Mouse (Mus musculus) lung, postnatal 36 days (tissue): ENCODE data around the gene Sucnr1.
"Not testable (repeated sequence)": the region's sequence is repeated elsewhere in the genome, so short reads cannot be mapped to it uniquely, and the experiment has no call there.

Source experiments
- DNase-seq: peaks from one replicate; pipeline ENCODE4 v3.0.0; 2022; ENCODE audit warnings: mixed read lengths

The Sucnr1 gene

GRCm38 (mm10) chr3:60081648-60082047 is at the start of gene Sucnr1:
Sucnr1 (plus strand) TSS chr3:60081869.
- no peak for DNase-seq

DNA sequence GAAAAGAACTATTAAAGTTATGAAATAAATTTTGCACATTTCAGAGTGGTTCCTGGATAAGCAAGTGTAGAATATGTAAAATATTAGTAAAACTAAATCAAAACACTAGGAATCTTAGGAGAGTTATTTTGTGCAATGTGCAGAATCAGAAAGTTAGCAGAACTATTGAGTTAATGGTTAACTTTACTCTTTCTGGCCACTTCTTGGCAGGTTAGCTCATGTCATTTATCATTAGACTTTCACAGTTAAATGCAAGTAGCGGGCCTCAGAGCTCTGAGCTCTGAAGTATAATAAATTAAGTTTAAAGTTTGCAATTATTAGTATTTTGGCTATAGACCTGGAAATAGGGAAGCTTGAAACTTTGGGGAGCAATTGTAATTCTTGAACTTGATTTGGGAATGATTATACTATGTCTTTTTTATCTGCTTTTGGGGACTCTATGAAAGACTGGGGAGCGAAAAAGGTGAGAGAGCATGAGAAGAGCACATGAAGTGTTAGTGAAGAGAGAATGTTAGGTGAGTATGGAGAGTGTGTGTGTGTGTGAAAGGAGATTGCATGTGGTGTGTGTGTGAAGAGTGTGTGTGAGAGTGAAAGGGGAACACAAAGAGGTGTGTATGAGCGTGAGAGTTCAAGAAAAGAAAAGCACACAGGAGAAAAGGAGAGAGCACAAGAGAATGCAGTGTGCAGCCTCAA is 35.3 kb upstream of the Sucnr1 start:
- no peak for DNase-seq

DNA sequence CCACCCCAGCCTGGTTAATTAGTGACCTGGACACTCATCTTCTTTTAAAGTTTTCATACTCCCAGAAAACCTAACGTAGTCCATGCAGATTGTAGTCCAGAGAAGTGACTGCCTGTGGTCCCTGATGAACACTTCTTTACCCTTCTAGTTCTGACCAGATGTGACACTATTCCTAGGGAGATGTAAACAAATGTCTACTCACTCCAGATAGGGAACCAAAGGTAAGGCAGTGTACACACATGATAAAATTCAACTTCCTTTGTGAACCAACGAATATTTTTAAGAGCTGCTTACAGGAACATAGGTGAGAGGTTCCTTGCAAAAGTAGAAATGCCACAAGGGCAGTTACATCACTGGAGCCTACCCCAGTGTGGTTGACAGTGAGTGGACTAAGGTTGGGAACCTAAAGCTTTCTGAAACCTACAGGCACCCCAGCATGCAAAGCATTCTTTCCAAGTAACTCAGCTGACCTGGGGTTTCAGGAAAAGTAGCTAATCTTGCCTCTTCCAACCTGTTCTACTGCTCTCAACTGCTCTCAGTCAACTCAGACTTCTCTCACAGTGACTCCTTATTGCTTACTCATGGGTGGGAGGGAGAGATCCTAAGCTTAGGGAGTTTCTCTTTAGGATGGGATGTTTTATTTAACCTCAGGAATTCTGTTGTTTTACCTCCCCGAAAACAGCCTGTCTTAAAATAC is 28.3 kb upstream of the Sucnr1 start:
- DNase-seq = no peak

- DNase-seq = peak; percentile 2
Observed at GRCm38 (mm10) chr3:60053931-60054330, 27.7 kb upstream of the Sucnr1 start.

DNA sequence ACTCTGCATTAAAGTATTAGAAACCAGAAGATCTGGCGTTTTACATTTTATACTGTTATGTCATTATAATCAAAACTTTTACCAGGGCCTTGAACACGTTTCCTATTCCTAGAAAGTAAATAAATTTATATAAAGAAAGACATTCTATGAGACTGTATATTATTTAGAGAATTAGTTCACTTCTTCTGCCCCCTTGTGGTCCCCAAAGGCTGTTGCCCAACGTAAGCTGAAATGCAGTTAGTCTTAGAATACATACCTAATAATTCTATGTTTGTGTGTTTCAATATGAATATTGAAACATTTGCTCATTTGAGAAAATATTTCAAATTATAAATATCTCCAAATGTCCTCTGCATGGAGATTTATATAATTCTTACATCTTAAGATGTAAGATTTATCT is 25.2 kb upstream of the Sucnr1 start:
- DNase-seq = peak; percentile 46

DNA sequence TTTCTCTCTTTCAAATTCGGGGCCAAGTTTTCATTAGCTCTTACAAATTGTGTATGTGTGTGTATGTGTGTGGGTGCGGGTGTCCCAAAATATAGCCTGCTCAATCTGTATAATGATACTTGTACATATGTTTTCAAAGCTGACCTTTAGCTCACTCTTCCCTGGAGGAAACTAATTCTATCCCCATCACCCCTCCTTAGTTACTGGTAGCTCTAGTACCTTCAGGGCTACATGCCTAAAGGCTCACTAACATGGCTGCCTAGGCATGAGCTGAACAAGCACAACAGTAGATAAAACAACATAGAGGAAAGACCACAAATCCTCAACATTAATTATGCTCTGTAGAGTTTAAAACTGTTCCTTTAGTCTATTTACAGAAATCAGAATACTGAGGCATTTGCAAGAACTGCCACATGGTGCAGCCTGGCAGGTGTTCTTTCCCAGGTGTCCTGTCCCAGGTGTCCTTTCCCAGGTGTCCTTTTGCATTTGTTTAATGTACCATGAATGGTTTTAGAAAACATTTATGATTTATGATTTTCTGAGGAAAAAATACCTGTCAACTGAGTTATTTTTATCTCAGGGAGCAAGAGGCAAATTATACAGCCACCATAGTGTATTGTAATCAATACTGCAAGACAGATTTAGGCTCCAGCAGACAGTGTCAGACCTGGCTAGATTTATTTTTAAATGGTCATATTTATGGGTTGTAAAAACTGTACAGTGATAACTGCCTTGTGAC is 24.4 kb upstream of the Sucnr1 start:
- DNase-seq = no peak

GRCm38 (mm10) chr3:60057809-60058082 is 23.9 kb upstream of the Sucnr1 start:
- DNase-seq = no peak

DNA sequence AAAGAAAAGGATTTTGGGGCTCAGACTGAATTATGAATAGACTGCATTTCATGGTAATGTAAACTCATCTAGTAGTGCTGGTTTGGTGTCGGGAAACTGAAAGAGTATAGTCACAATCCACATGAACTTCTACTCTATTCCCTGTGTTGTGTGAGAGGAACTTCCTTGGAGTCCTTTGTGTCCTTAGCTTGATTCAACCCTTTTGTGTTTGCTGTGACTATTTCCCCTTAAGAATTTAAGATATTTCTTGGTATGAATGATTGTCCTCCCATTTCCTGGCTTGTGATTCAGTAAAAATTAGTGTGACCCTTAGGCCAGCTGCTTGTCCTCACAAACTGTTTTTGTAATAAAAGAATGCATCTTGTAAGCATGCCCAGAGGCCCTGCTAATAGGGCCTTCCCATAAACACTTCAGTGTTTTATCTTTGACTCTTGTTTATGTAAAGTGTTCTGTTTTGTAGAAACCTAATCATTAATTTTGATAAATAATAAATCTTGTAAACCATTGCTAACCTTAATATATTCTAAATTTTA is 2.7 kb upstream of the Sucnr1 start:
- peak; percentile 65 for DNase-seq

- DNase-seq = peak; percentile 42
Observed at GRCm38 (mm10) chr3:60080572-60080971, 1.1 kb upstream of the Sucnr1 start.

GRCm38 (mm10) chr3:60082746-60083145 is 1.1 kb downstream of the Sucnr1 start:
- DNase-seq = no peak

GRCm38 (mm10) chr3:60085729-60086128 is 4.1 kb downstream of the Sucnr1 start:
- no peak for DNase-seq

- no peak for DNase-seq
Observed at GRCm38 (mm10) chr3:60091321-60091720, 9.7 kb downstream of the Sucnr1 start.

DNA sequence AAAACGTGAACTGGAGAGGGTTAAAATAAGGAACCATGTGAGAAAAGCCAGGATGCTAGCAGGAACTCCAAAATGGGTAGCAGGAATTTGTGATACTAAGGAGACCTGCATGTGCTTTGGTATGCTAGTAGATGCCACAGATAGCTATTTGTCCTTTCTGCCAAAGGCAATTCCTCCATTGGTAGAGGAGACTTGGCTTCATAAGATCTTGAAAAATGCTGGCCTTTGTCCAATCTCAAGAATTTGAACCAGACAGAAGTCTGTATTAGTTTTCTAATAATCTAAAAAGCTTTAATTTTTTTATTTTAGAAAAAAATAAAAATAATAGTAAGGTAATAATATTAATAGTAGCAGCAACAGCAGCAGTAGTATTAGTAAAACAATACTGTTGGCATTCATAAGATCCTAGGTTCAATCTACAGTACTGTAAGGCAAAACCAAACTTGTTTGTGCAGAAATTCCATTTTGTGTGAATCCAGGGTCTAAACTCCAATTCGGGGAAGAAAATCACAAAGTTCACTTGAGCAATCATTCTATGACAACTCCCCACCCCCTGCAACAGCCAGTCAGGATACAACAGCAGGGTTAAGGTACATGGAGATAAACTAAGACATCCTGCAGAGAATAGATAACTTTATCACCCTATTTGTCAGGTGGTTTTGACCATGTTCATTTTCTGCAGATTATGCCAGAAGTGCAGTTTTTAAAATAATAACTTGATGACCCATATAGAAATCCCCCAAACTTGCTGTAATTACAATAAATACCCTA is 12.9 kb downstream of the Sucnr1 start:
- no peak for DNase-seq

DNA sequence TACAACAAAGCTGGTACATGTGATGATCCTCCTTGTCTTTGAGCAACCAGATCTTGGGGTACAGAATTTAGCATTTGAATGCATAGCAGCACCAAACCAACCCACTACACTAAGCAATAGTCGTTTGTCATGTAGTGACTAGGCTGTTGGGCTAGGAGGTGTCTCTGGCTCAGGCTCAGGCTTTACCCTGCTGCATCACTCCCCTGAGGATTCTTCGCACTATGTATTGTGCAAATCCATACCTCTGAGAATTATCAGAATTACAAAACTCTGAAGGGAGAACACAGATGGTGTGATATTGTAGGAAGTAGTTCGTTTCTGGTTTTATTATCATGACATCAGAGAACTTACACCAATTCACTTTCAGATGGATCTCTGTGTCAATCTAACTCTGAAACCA is 15.3 kb downstream of the Sucnr1 start:
- no peak for DNase-seq

DNA sequence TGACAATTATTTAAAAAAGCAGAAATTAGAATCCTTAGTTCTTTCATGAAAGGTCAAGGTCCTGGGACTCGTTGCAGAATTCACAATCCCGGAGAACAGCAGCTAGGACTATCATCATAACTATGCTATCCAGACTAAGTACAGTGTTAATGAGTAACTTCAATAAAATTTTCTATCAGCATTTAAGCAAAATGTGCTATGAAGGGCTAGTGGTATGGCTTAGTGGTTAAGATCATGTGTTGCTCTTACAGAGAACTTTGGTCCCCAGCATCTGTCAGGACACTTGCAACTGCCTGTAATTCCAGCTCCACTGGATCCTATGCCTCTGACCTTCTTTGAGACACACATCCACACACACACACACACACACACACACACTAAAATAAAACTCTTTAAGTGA is 15.8 kb downstream of the Sucnr1 start:
- no peak for DNase-seq

DNA sequence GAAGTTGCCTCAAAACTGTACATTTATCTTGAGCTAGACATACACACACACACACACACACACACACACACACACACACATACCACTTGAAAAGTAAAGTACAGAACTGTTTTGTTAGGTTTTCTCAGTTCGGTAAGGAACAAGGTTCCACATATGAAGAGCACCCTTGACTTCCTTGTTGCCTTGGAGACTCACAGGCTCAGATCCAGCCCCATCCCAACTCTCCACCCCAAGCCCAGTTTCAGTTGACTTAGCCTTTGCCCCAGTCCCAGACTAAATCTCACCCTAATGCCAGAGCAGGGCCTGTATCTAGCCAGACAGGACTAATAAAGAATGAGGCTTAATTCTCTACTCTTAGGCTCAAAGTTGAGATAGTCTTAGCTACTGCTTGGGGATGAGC is 16.9 kb downstream of the Sucnr1 start:
- DNase-seq = peak; percentile 67

DNA sequence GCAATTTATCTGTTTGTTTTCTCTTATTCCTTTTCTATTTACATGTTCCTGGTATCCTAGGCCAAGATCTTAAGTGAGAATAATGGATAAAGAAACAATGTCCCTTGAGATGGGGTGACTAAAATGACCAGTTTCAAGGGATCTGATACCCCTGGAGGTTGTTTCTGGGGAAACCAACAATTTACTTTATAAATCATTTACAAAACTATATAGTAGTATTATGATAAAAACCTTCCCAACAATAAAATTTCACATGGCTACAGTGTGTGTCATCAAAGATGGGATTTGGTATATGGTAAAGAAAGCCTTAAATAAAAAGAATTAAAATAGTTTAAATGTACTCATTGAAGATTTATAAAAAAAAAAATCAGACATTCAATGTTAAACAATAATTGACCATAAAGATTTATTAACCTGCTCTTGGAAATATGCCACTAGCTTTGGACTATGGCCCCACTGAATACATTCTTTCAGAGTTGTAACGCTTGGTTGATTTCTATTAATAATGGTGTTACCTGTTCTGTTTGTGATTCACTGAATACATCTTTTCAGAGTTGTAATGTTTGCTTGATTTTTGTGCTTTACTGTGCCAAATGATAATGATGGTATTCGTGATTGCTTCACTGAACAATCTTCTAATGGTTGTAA is 22.9 kb downstream of the Sucnr1 start:
- no peak for DNase-seq

- not testable (repeated sequence) for DNase-seq
Observed at GRCm38 (mm10) chr3:60106446-60106845, 24.8 kb downstream of the Sucnr1 start.

DNA sequence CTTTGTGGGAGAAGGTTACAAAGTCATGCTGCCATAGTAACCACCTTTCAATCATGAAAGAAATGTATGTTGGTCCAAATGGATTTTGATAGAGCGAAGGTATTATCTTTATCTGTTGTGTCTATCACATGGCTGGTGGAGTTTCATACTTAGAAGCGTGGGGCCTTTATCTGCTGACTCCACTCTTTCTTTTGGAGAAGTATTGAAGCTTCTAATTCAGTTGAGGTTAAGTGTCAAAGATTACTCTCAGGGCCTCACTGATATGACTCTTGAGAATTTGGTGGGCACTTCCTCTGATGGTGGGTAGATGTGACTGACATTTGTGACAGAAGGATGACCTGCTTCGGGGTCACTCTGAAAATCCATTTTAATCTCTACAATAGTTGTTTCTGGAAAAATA is 26.1 kb downstream of the Sucnr1 start:
- no peak for DNase-seq

GRCm38 (mm10) chr3:60108815-60109214 is 27.1 kb downstream of the Sucnr1 start:
- DNase-seq = no peak

GRCm38 (mm10) chr3:60111135-60111710 is 29.6 kb downstream of the Sucnr1 start:
- no peak for DNase-seq
